Mouse (Mus musculus) sigmoid colon, adult 10 weeks (tissue): ENCODE data around the gene Epor. TPM values are rescaled to one million over a fixed set of nuclear protein-coding genes. Genes with fewer than 3 reads are reported as not detected.

ENCODE experiments used
- polyA plus RNA-seq: library from polyadenylated mRNA; stranded (reverse); fragments of 350-450 nt; fragmentation: Illumina TruSeq; extraction: RNeasy Lipid Tissue Mini Kit (QIAGEN cat#74804); gene quantifications from one replicate; pipeline ENCODE4 v1.2.3, GENCODE M21; 2014; ENCODE audit warnings: low read depth, low replicate concordance

The Epor gene
- not detected for polyA plus RNA-seq

DNA sequence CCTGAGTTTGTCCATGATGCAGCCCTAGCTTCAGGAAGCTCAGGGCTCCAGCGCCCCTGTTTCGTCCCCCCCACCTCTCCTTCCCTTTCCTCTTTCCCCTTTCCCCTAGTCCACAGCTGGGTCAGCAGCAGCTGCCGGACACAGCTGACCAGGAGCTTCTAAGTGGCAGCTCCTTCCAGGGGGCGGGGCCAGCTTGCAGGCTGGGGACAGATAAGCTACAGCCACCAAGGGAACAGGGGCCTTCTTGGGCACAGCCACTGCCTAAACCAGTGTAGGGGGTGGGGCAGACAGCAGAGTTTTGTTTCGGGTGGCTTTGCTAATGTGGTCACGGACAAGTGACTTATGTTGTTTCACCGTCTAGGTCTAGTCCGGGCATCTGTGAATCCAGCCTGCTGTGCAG lies at the start of gene Epor:
Gene Epor (minus strand): TSS at position 90 of the 400 bp plus-strand sequence.

DNA sequence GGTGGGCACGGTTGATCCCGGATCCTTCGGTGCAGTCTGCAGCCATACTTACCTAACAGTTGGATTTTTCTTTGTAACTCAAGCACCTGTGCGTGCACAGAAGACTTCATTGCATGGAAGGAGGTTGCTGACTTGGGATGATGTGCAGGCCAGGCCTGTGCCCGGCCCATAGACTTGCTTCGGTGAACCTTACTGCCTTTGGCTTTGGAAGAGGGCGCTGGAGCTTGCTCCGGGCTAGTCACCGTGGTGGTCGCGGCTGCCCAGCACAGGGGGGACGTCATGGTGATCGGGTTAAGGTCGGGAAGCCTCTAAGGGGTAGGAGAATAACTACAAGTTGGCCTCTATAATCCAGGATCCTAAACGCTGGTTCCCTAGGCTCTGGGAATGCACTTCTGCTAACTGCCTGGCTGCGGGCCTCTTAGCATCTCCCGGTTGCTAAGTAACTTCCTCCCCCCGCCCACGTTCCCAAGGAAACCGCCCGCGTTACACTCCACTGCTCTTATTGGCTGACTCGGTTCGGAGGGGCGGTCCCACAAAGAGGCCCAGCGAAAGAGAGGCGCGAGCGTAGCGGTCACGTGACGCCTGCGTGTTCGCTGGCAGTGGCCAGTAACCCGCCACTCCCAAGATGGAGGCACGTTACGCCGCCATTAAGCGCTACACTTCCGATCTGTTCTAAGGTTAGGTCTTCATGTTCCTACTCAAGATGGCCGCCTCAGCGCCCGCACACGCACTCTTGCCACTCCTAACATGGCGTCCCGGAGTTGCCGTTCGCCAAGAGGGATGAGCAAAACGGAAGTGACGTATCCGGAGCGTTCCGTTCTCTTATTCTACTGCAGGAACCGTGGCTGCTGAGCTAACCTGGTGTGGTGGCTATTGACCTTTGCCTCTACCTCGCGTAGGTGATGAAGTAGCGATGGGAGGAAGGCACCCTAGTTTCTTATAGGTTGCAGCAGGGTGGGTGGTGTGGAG lies 39.2 kb upstream of the Epor start, which contains the start of the genes Ccdc151 and Prkcsh:
Gene Ccdc151 (minus strand): TSS at position 441 of the 969 bp plus-strand sequence.
Gene Prkcsh (plus strand): TSS at position 613 of the 969 bp plus-strand sequence.

DNA sequence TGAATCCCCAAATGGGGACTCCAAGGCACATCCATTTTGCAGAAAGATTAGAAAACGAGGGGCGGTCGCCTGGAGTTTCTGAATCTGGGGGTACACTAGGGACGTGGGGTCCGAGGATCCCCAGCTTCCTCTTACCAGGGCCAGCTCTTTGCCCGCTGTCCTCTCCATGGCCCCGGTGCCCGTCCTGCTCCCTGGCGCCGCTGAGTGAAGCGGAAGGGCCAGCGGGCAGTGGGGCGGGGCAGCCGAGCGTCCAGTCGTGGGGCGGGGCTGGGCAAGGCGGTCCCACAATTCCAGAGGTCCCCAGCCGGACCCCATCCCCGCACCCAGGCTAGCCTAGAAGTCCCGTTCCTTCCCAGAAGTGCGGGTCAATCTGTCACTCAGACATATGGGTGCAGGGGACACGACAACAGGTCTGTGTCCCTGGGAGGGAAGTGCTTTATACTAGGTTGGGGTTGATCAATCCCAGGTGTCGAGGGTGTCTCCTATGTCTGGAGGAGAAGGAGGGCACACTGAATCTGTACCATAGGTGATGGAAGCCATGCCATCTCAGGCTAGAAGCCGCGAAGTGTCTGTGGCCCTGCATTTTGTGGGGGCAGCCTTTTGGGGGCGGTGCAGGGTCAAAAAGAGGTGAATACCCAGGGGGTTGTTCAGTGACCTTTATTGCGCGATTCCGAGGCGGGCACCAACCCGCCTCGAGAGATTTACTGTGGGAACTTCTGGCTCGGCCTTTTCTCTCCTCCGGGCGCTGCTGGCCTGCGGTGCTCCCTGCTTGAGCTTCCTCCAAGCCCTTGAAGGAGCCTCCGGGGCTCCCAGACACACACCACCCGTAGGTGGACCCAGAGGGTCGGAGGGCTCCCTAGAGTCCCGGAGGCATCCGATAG lies 26.2 kb upstream of the Epor start, which contains the start of gene Rgl3:
Gene Rgl3 (minus strand): TSS at position 217 of the 881 bp plus-strand sequence.

DNA sequence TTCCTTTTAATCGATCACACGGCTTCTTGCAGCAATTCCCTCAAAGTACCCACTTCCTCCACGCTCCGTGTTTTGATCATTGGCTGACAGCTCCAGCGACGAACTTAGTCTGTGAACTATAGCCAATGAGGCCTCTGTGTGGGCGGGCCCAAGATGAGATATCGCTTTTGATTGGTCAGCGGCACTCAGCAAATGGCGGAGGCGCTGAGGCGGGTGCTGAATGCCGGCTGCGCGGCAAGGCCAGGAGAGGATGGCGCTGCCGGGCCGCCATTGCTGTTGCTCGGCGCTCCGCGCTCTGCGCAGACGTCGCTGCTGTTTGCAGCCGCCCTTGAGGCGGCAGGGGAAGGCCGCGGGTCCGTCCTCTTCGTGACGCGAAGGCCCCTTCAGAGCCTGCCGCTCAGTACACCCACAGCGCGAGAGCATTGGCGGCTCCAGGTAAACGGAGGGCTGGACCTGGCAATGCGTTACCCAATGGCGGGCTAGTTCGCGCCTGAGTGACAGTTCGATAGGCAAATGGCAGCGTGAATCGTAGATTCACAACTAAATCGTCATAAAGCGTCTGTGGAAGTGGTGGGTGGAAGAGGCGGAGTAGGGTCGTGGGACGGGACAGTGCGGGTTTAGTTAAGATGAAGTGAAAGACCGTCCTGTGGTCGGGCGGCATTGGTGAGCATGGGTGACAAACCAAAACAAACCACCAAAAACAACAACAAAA lies 7.6 kb downstream of the Epor start, which contains the start of gene Swsap1:
Gene Swsap1 (plus strand): TSS at position 186 of the 712 bp plus-strand sequence.

DNA sequence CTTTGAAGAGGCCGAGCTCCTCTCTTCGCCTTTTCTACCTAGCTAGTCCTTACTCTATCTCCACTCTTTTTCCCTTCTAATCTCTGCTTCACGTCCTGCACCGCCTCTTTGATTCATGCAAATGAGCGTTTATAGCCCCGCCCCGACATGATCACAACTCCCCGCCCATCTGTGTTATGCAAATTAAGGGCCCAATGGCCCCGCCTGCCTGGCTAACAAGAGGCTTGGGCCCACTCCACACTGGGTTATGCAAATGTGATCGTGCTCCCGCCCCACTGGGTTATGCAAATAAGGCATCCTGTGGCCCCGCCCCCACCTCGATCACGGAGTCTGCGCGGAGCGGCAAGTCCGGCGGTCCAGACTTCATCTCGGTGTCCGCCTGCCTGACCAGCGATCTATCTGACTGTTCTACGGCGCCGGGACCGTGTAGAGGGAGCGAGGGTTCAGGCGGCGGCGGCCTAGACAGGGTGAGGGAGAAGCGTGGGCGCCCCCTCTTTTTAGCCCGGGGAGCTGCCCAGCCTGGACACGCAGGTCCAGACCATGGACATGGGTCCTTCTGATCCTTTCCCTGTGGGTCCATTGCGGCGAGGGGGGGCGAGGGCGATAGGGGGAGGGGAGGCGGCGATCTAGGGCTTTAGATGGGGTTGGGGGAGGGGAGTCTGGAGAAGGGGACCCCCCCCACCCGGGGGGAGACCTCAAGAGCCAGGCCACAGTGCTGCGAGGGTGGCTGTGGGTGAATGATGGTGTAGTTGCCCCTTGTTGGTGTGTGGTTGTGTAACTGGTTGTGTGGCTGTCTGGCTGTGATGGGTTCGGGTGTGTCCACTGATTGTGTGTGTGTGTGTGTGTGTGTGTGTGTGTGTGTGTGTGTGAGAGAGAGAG lies 26.4 kb downstream of the Epor start, which contains the start of gene Plppr2:
Gene Plppr2 (plus strand): TSS at position 342 of the 879 bp plus-strand sequence.

DNA sequence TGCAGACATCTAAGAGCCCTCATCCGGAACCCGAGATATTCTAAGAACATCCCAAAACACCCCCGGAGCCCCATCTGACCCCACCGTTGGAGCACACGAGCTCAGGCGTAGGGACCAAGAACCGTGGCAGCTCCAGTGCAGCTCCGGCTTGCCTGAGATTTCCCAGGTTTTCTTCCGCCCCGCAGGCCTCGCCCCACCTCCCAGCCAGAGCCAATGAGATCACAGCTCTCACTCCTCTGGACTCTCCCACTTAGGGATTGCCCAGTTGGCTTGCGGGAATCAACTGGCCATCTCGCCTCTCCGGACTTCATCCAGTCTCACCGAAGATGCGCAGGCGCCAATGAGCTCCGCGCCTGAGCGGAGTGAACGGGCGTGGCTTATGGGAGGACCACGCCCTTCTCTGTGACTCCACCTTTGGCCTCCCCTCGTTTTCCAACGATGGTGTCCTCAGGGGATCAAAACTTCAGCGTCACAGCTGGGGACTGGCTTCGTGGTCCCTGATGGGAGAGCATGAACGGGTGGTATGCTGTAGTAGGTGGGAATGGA lies 36.0 kb downstream of the Epor start, which contains the start of the genes Ccdc159 and Tmem205:
Gene Ccdc159 (plus strand): TSS at position 264 of the 546 bp plus-strand sequence.
Gene Tmem205 (minus strand): TSS at position 349 of the 546 bp plus-strand sequence.

DNA sequence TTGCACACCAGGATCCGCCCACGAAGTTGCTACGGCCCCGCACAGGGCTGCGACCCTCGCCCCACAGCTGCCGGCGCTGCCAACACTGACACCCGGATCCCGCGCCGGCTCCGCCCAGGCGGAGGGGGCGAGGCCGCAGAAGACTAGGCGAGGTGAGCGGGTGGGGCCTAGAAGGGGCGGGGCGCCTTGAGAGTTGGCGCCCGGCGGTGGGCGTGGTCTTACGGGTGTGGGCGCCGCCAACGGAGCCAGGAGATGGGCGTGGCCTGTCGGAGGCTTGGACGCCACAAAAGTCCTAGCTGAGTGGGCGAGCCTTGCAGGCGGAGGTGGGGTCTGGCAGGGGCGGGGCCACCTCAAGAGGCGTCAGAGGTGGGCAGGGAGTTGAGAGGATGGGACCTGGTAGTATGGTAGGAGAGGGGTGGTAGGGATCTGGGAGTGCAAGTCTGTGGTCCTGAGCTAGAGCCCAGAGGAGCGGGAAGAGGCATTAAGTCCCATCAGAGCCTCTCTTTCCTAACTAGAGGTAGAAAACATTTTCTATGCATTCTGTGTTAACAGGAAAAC lies 45.2 kb downstream of the Epor start, which contains the start of gene Rab3d:
Gene Rab3d (minus strand): TSS at position 158 of the 558 bp plus-strand sequence.

Other genes starting within 250 kb of the Epor start
- 38.0 TPM for gene Ldlr, start 240.0 kb downstream of the Epor start, polyA plus RNA-seq
- 4.2 TPM for gene Spc24, start 203.2 kb downstream of the Epor start, polyA plus RNA-seq
- 10.4 TPM for gene Kank2, start 164.8 kb downstream of the Epor start, polyA plus RNA-seq
- not detected for gene Angptl8, start 128.0 kb downstream of the Epor start, polyA plus RNA-seq
- gene Dock6, start 110.9 kb downstream of the Epor start, polyA plus RNA-seq: 5.7 TPM
- 24.2 TPM for gene Rab3d, start 45.3 kb downstream of the Epor start, polyA plus RNA-seq
- 0.91 TPM for gene Ccdc159, start 36.0 kb downstream of the Epor start, polyA plus RNA-seq
- gene Tmem205, start 36.0 kb downstream of the Epor start, polyA plus RNA-seq: 1.8 TPM
- gene Plppr2, start 26.5 kb downstream of the Epor start, polyA plus RNA-seq: 0.32 TPM
- 4.6 TPM for gene Swsap1, start 7.8 kb downstream of the Epor start, polyA plus RNA-seq
- 0.63 TPM for gene Rgl3, start 25.9 kb upstream of the Epor start, polyA plus RNA-seq
- not detected for gene Ccdc151, start 39.1 kb upstream of the Epor start, polyA plus RNA-seq
- gene Prkcsh, start 39.3 kb upstream of the Epor start, polyA plus RNA-seq: 7.0 TPM
- 0.85 TPM for gene Elavl3, start 88.5 kb upstream of the Epor start, polyA plus RNA-seq
- gene Gm49318, start 107.8 kb upstream of the Epor start, polyA plus RNA-seq: not detected
- gene Zfp653, start 107.9 kb upstream of the Epor start, polyA plus RNA-seq: 0.19 TPM
- 2.6 TPM for gene Ecsit, start 121.9 kb upstream of the Epor start, polyA plus RNA-seq
- gene Cnn1, start 135.7 kb upstream of the Epor start, polyA plus RNA-seq: 819 TPM
- 5.2 TPM for gene Elof1, start 153.7 kb upstream of the Epor start, polyA plus RNA-seq
- gene Acp5, start 172.2 kb upstream of the Epor start, polyA plus RNA-seq: 16.7 TPM
- gene Pigyl, start 193.3 kb upstream of the Epor start, polyA plus RNA-seq: 3.3 TPM
- gene Zfp872, start 224.6 kb upstream of the Epor start, polyA plus RNA-seq: 0.13 TPM